ENCODE assay signal across 27 mouse cellular contexts in the genomic region with DNA sequence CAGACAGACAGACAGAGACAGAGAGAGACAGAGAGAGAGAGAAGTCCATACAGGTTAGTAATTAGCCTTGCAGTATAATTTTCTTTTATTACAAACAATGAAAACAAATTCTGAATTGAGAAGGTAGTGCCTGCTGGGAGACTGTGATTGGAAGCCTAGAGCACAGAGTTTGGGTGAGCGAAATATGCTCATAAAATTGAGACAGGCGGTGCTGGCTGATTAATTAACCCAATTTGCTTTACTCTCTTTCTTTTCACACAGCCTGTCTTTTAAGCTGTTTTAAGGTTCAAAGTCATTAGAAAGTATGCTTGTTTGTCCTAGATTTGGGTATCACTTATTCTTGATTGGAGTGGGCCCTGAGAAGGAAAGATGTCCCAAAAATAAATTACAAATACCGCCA.
"Had no signal": no experiment of that assay in that cellular context is flagged by ENCODE, and none has a peak within 500 bp of the region (broad histone marks: within the 10 kb centered on the region; RNA-seq: fewer than 3 reads in every experiment).

No protein-coding gene starts in this region.

- H3K27ac ChIP-seq: heart, adult 2 months; heart, embryonic 13.5 days; heart, embryonic 15.5 days; hindbrain, embryonic 14.5 days; kidney, embryonic 15.5 days; kidney, postnatal 0 days; limb, embryonic 13.5 days; limb, embryonic 15.5 days; liver, embryonic 12.5 days; liver, embryonic 14.5 days had no signal

- H3K27me3 ChIP-seq: heart, embryonic 13.5 days; heart, embryonic 15.5 days; kidney, embryonic 15.5 days; limb, embryonic 13.5 days; limb, embryonic 15.5 days; liver, embryonic 12.5 days had no signal

- H3K4me1 ChIP-seq: heart, embryonic 13.5 days; heart, embryonic 15.5 days; kidney, embryonic 15.5 days; limb, embryonic 13.5 days; limb, embryonic 15.5 days; liver, embryonic 12.5 days had no signal

- H3K4me2 ChIP-seq: heart, embryonic 11.5 days; heart, embryonic 13.5 days; heart, embryonic 15.5 days; hindbrain, embryonic 14.5 days; kidney, embryonic 15.5 days; limb, embryonic 13.5 days; limb, embryonic 15.5 days; liver, embryonic 12.5 days had no signal

- DNase-seq: gastrocnemius, postnatal 14 days; gastrocnemius, postnatal 36 days; heart, adult 11 months; heart, adult 2 months; heart, postnatal 14 days; heart, postnatal 36 days; kidney, adult 11 months; kidney, adult 2 months; kidney, adult 9 months; kidney, postnatal 14 days; kidney, postnatal 36 days; layer of hippocampus, adult 9-11 months; layer of hippocampus, postnatal 36 days; left cerebral cortex, postnatal 4 days; lung, adult 18-20 months had no signal

- H3K9ac ChIP-seq: heart, embryonic 13.5 days; heart, embryonic 15.5 days; hindbrain, embryonic 14.5 days; kidney, embryonic 15.5 days; limb, embryonic 13.5 days; limb, embryonic 15.5 days; liver, embryonic 12.5 days; liver, embryonic 14.5 days had no signal

- H3K4me3 ChIP-seq: heart, adult 2 months; heart, embryonic 13.5 days; heart, embryonic 15.5 days; kidney, embryonic 15.5 days; limb, embryonic 13.5 days; limb, embryonic 15.5 days; liver, embryonic 12.5 days had no signal

- H3K36me3 ChIP-seq: heart, embryonic 13.5 days; heart, embryonic 15.5 days; kidney, embryonic 15.5 days; limb, embryonic 13.5 days; limb, embryonic 15.5 days; liver, embryonic 12.5 days had no signal

- ATAC-seq: hindbrain, embryonic 16.5 days; intestine, embryonic 16.5 days; liver, embryonic 12.5 days had no signal

- H3K9me3 ChIP-seq: heart, embryonic 13.5 days; heart, embryonic 15.5 days; kidney, embryonic 15.5 days; limb, embryonic 13.5 days; limb, embryonic 15.5 days; liver, embryonic 12.5 days had no signal
